Mouse (Mus musculus) myocyte (in vitro differentiated cells): ENCODE results near the gene 1600014C23Rik.

ENCODE experiments used
- E2F4 ChIP-seq: IDR thresholded peaks from one replicate; pipeline ENCODE4 v1.6.1; 2011; ENCODE audit warnings: mild to moderate bottlenecking, control low read depth, moderate library complexity; ENCODE audit not compliant: insufficient read depth
- POLR2A ChIP-seq: IDR thresholded peaks from one replicate; pipeline ENCODE4 v1.6.1; 2011; ENCODE audit warnings: low read depth, mild to moderate bottlenecking, control low read depth, moderate library complexity; ENCODE audit not compliant: insufficient read length

DNA sequence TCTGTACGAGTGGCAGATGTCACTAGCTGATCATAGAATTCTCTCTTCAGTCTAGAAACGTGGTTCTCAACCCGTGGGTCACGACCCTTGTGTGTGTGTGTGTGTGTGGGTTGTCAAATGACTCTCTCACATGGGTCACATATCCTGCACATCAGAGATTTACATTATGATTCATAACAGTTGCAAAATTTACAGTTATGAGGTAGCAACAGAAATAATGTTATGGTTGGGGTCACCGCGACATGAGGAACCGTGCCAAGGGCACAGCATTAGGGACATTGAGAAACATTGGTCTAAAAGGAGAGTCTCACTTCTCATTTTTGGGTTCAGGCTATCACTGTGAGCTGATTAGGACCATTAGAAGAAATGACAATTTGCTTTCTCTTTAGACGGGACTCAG is 24.3 kb upstream of the 1600014C23Rik start:
- TF ChIP-seq POLR2A = no peak
- no peak for TF ChIP-seq E2F4
